In genomic region chr13:57982904-57983303, GRCm38 (mm10) we compare ENCODE assay signal across 11 mouse cellular contexts.
DNase-seq lines count a peak whose midpoint lies in the region; ATAC-seq lines count a peak whose summit lies in the region.
"Had no signal": no experiment of that assay in that cellular context is flagged by ENCODE, and none has a peak within 500 bp of the region (broad histone marks: within the 10 kb centered on the region; RNA-seq: fewer than 3 reads in every experiment).

No protein-coding gene starts in this region.

- 56% methylated on average over 11 of the region's 11 CpGs for WGBS in forebrain, embryonic 15.5 days
- WGBS in forebrain, embryonic 10.5 days: 75% methylated on average over 11 of the region's 11 CpGs
- WGBS in midbrain, embryonic 15.5 days: 55% methylated on average over 11 of the region's 11 CpGs

- H3K4me3 ChIP-seq in forebrain, embryonic 15.5 days: no peak overlapping the region
- no peak overlapping the region for H3K4me3 ChIP-seq in forebrain, embryonic 10.5 days
- H3K4me3 ChIP-seq in midbrain, embryonic 15.5 days: no peak overlapping the region
- H3K4me3 ChIP-seq: liver, embryonic 15.5 days; stomach, embryonic 15.5 days had no signal

- peaks cover 39% of the 10 kb centered on the region for H3K4me1 ChIP-seq in forebrain, embryonic 15.5 days
- peaks cover 38% of the 10 kb centered on the region for H3K4me1 ChIP-seq in forebrain, embryonic 10.5 days
- peaks cover 18% of the 10 kb centered on the region for H3K4me1 ChIP-seq in midbrain, embryonic 15.5 days

- H3K9ac ChIP-seq in forebrain, embryonic 15.5 days (replicated peaks): no peak overlapping the region
- no peak overlapping the region for H3K9ac ChIP-seq in midbrain, embryonic 15.5 days
- H3K9ac ChIP-seq: liver, embryonic 15.5 days; stomach, embryonic 15.5 days had no signal

- no peak overlapping the region for H3K4me2 ChIP-seq in forebrain, embryonic 15.5 days (replicated peaks)
- H3K4me2 ChIP-seq in midbrain, embryonic 15.5 days: no peak overlapping the region
- H3K4me2 ChIP-seq: liver, embryonic 15.5 days; stomach, embryonic 15.5 days had no signal

- peak; percentile 65 for ATAC-seq in forebrain, embryonic 15.5 days (replicated peaks)
- ATAC-seq in midbrain, embryonic 15.5 days (replicated peaks): no peak

- DNase-seq in forebrain, embryonic 10.5 days (ENCODE audit: extremely low spot score, low spot score): no peak
- DNase-seq in left cerebral cortex, adult 18-20 months (ENCODE audit: low spot score in 2 of 2): peak; percentile 51 to 55
- no peak for DNase-seq in left cerebral cortex, adult 11 months (ENCODE audit: low spot score)
- DNase-seq in cerebellum, adult 8-10 months: peak; percentile 71
- DNase-seq in left cerebral cortex, postnatal 14 days (ENCODE audit: low spot score in 2 of 2): peak; percentile 44 to 52
- DNase-seq in adipocyte (ENCODE audit: low spot score): no peak
- DNase-seq: kidney, postnatal 25 days had no signal

- no peaks in the 10 kb centered on the region for H3K36me3 ChIP-seq in forebrain, embryonic 15.5 days
- no peaks in the 10 kb centered on the region for H3K36me3 ChIP-seq in forebrain, embryonic 10.5 days (replicated peaks)
- H3K36me3 ChIP-seq in midbrain, embryonic 15.5 days (replicated peaks): no peaks in the 10 kb centered on the region
- H3K36me3 ChIP-seq: liver, embryonic 15.5 days; stomach, embryonic 15.5 days had no signal

- intact Hi-C loops in left cerebral cortex, postnatal 14 days (cut with DNase I): no loop called here

- H3K27ac ChIP-seq in forebrain, embryonic 15.5 days (replicated peaks): no peak overlapping the region
- no peak overlapping the region for H3K27ac ChIP-seq in forebrain, embryonic 10.5 days
- H3K27ac ChIP-seq in midbrain, embryonic 15.5 days: no peak overlapping the region
- H3K27ac ChIP-seq: liver, embryonic 15.5 days; stomach, embryonic 15.5 days had no signal

- no peaks in the 10 kb centered on the region for H3K27me3 ChIP-seq in forebrain, embryonic 15.5 days
- H3K27me3 ChIP-seq in forebrain, embryonic 10.5 days (ENCODE audit: poor library complexity, severe bottlenecking): no peaks in the 10 kb centered on the region
- H3K27me3 ChIP-seq in midbrain, embryonic 15.5 days (replicated peaks): no peaks in the 10 kb centered on the region
- H3K27me3 ChIP-seq: liver, embryonic 15.5 days; stomach, embryonic 15.5 days had no signal

- no peaks in the 10 kb centered on the region for H3K9me3 ChIP-seq in forebrain, embryonic 15.5 days
- H3K9me3 ChIP-seq in forebrain, embryonic 10.5 days: no peaks in the 10 kb centered on the region
- no peaks in the 10 kb centered on the region for H3K9me3 ChIP-seq in midbrain, embryonic 15.5 days
- H3K9me3 ChIP-seq: liver, embryonic 15.5 days; stomach, embryonic 15.5 days had no signal

Comparison
In these comparisons a context has a peak if more than half of its experiments do, and no peak if none do; other contexts are left out.
1. DNase-seq: peak in left cerebral cortex, adult 18-20 months (2 of 2), cerebellum, adult 8-10 months (single experiment) and left cerebral cortex, postnatal 14 days (2 of 2); none in forebrain, embryonic 10.5 days (single experiment), left cerebral cortex, adult 11 months (single experiment) and adipocyte (single experiment).